Mouse (Mus musculus): Measurements from ENCODE around the gene Cxcl10.

- TF ChIP-seq HCFC1 (IDR thresholded peaks at IDR 0.05; ENCODE audit: borderline replicate concordance, insufficient read depth, low read length) (no peak), ZNF384 (IDR thresholded peaks at IDR 0.05; ENCODE audit: low read depth, low read length) (no peak)
Observed at GRCm38 (mm10) chr5:92374721-92375142, 26.0 kb upstream of the Cxcl10 start.
